Mouse (Mus musculus): Measurements from ENCODE around the gene Birc3. TPM values are rescaled to one million over a fixed set of nuclear protein-coding genes. Genes with fewer than 3 reads are reported as not detected.
"Not testable (repeated sequence)": the region's sequence is repeated elsewhere in the genome, so short reads cannot be mapped to it uniquely, and the experiment has no call there.

Gene Birc3
- polyA plus RNA-seq, 1 experiment from 2014 or later = 4.8 TPM

GRCm38 (mm10) chr9:7866981-7867380 is 6.0 kb downstream of the Birc3 start:
- not testable (repeated sequence) for H3K4me2 ChIP-seq; H3K9me3 ChIP-seq (replicated peaks); H3K9ac ChIP-seq; H3K27me3 ChIP-seq; ATAC-seq (ENCODE audit: low read depth); DNase-seq; H3K4me3 ChIP-seq (replicated peaks); H3K27ac ChIP-seq
- H3K36me3 ChIP-seq = peaks cover 18% of the 10 kb centered on the region
- peaks cover 29% of the 10 kb centered on the region for H3K4me1 ChIP-seq (replicated peaks)
- 65% methylated on average over 2 of the region's 2 CpGs for WGBS (ENCODE audit: insufficient replicate concordance)

- ATAC-seq (ENCODE audit: low read depth) (no peak), DNase-seq (no peak)
- no peaks in the 10 kb centered on the region for H3K27me3 ChIP-seq
- no peak overlapping the region for H3K9ac ChIP-seq
- H3K4me2 ChIP-seq = no peak overlapping the region
- no peak overlapping the region for H3K27ac ChIP-seq
- H3K4me3 ChIP-seq (replicated peaks) = no peak overlapping the region
- H3K36me3 ChIP-seq = peaks cover 12% of the 10 kb centered on the region; the same call in 1 of the 2 replicates
- no peaks in the 10 kb centered on the region for H3K4me1 ChIP-seq (replicated peaks)
- H3K9me3 ChIP-seq (replicated peaks) = no peaks in the 10 kb centered on the region
- 74% methylated on average over 5 of the region's 5 CpGs for WGBS (ENCODE audit: insufficient replicate concordance)
Measured at GRCm38 (mm10) chr9:7860976-7861375, 12.0 kb downstream of the Birc3 start.

DNA sequence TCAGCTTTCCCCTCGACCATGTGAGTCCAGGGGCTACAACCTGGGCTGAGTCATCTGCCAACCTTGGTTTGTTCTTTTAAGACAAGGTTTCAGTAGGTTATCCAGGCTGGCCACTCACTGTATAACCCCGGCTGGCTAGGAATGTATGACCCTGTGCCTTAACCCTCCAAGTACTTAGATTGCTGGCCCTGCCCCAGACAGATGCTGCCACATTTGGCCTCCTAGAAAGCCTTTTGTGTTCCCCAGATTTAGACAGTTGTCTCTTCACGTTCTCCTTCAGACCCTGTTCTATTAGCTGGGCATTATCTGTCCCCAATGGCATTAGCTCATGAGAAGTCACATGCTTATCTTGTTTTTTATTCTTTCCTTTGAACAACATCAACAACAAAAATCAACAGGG is 17.1 kb downstream of the Birc3 start:
- WGBS (ENCODE audit: insufficient replicate concordance) = 46% methylated on average over 3 of the region's 3 CpGs
- DNase-seq = no peak
- no peak overlapping the region for H3K4me2 ChIP-seq
- H3K9me3 ChIP-seq (replicated peaks) = no peaks in the 10 kb centered on the region
- no peak overlapping the region for H3K4me3 ChIP-seq (replicated peaks)
- no peak for ATAC-seq (ENCODE audit: low read depth)
- peaks cover 21% of the 10 kb centered on the region; the same call in 1 of the 2 replicates for H3K36me3 ChIP-seq
- no peak overlapping the region for H3K27ac ChIP-seq
- no peak overlapping the region for H3K9ac ChIP-seq
- H3K4me1 ChIP-seq (replicated peaks) = 0 out of 2 replicates have a peak, but pooled peaks cover 3% of the 10 kb centered on the region
- H3K27me3 ChIP-seq = no peaks in the 10 kb centered on the region

- Histone ChIP-seq H3K36me3 (peaks cover 19% of the 10 kb centered on the region; the same call in 1 of the 2 replicates), H3K27me3 (no peaks in the 10 kb centered on the region), H3K9me3 (replicated peaks) (no peaks in the 10 kb centered on the region), H3K4me1 (replicated peaks) (0 out of 2 replicates have a peak, but pooled peaks cover 3% of the 10 kb centered on the region), H3K4me2 (no peak overlapping the region), H3K27ac (no peak overlapping the region), H3K9ac (no peak overlapping the region), H3K4me3 (replicated peaks) (no peak overlapping the region)
- peak; percentile 39; the same call in 1 of the 2 replicates for ATAC-seq (ENCODE audit: low read depth)
- 42% methylated on average over 1 of the region's 1 CpGs for WGBS (ENCODE audit: insufficient replicate concordance)
- DNase-seq = no peak
Measured at GRCm38 (mm10) chr9:7855374-7855773, 17.6 kb downstream of the Birc3 start.

DNA sequence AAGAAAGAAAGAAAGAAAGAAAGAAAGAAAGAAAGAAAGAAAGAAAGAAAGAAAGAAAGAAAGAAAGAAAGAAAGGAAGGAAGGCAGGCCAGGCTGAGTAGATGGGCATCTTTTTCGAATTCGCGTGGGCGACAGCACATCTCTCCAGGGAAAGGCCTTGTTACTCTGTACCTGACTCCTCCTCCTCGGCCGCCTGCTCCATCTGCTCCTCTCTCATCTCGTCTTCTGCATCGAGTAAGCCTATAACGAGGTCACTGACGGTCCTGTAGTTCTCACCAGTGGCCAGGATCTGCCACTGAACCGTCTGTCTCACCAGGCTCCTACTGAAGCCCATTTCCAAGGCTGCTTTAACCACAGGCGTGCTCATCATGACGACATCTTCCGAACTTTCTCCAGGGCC is 18.8 kb downstream of the Birc3 start:
- H3K9me3 ChIP-seq (replicated peaks); DNase-seq; H3K4me2 ChIP-seq; H3K4me1 ChIP-seq (replicated peaks); H3K4me3 ChIP-seq (replicated peaks); H3K27ac ChIP-seq; H3K9ac ChIP-seq; H3K27me3 ChIP-seq; ATAC-seq (ENCODE audit: low read depth): not testable (repeated sequence)
- 82% methylated on average over 14 of the region's 14 CpGs for WGBS (ENCODE audit: insufficient replicate concordance)
- peaks cover 19% of the 10 kb centered on the region; the same call in 1 of the 2 replicates for H3K36me3 ChIP-seq

DNA sequence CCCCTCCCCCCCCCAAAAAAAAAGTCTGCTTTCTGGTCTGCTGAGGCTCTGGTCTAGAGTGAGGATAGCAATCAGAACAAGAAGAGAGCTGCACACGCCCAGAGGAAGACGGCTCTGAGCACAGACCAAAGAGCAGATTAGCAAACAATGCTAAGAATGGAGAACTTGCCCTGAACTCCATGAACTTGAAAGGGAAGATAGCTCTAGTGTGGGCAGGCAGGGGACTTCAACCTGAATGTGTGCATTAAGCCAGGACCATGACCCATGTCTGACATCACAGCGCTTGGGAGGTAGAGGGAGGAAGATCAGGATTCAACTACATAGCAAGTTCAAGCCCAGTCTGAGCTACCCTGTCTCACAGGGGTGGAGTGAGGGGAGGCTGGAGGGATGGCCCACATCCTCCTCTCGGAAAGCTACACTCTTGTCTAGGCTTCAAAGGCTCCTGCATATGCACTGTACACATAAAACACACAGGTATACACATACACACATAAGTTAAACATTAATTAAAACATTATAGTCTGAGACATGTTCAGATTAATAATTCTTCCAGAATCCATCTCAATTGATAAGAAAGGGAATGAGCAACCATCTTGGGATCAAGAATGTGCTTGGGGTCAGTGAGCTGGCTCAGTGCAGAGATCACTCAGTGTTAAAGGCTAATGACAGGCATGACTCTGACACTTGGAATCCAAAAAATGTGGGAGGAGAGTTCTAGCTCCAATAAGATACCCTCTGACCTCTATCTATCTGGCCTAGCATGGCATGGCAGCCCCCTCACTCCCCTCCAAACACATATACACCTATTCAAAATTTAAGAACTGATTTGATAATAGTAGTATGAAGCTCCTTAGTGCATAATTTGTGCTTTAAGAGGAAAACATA is 20.4 kb downstream of the Birc3 start:
- Histone ChIP-seq H3K9ac (no peak overlapping the region), H3K27me3 (no peaks in the 10 kb centered on the region), H3K4me2 (no peak overlapping the region), H3K4me3 (replicated peaks) (no peak overlapping the region), H3K4me1 (replicated peaks) (0 out of 2 replicates have a peak, but pooled peaks cover 3% of the 10 kb centered on the region), H3K27ac (no peak overlapping the region), H3K9me3 (replicated peaks) (no peaks in the 10 kb centered on the region), H3K36me3 (peaks cover 29% of the 10 kb centered on the region)
- DNase-seq (no peak), ATAC-seq (ENCODE audit: low read depth) (0 out of 2 replicates have a peak, but pooled peaks have one; percentile 7)
- 53% methylated on average over 4 of the region's 4 CpGs for WGBS (ENCODE audit: insufficient replicate concordance)

GRCm38 (mm10) chr9:7851841-7852240 is 21.1 kb downstream of the Birc3 start:
- Histone ChIP-seq H3K27ac (no peak overlapping the region), H3K4me1 (replicated peaks) (0 out of 2 replicates have a peak, but pooled peaks cover 3% of the 10 kb centered on the region), H3K4me3 (replicated peaks) (no peak overlapping the region), H3K9me3 (replicated peaks) (no peaks in the 10 kb centered on the region), H3K4me2 (no peak overlapping the region), H3K9ac (no peak overlapping the region), H3K27me3 (no peaks in the 10 kb centered on the region), H3K36me3 (peaks cover 30% of the 10 kb centered on the region)
- 76% methylated on average over 8 of the region's 8 CpGs for WGBS (ENCODE audit: insufficient replicate concordance)
- ATAC-seq (ENCODE audit: low read depth) = no peak
- DNase-seq = no peak

DNA sequence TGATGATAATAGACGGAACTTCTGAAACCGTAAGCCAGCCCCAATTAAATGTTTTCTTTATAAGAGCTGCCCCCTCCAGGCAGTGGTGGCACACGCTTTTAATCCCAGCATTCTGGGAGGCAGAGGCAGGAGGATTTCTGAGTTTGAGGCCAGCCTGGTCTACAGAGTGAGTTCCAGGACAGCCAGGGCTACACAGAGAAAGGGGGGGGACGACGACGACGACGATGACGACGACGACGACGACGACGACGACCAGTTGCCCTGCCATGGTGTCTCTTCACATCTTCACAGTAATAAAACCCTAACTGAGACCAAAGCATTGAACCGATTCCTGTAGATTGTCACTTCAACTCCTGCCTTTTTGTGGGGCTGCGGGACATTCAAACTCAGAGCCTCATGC is 24.8 kb downstream of the Birc3 start:
- WGBS (ENCODE audit: insufficient replicate concordance) = 84% methylated on average over 18 of the region's 18 CpGs
- Histone ChIP-seq H3K36me3 (peaks cover 24% of the 10 kb centered on the region), H3K4me1 (replicated peaks) (0 out of 2 replicates have a peak, but pooled peaks cover 3% of the 10 kb centered on the region), H3K9me3 (replicated peaks) (no peaks in the 10 kb centered on the region), H3K27ac (no peak overlapping the region), H3K4me2 (no peak overlapping the region), H3K9ac (no peak overlapping the region), H3K4me3 (replicated peaks) (no peak overlapping the region), H3K27me3 (no peaks in the 10 kb centered on the region)
- DNase-seq (no peak), ATAC-seq (ENCODE audit: low read depth) (no peak)

- H3K9me3 ChIP-seq (replicated peaks) = no peaks in the 10 kb centered on the region
- H3K4me3 ChIP-seq (replicated peaks) = no peak overlapping the region
- DNase-seq (no peak), ATAC-seq (ENCODE audit: low read depth) (no peak)
- 71% methylated on average over 1 of the region's 1 CpGs for WGBS (ENCODE audit: insufficient replicate concordance)
- no peak overlapping the region for H3K27ac ChIP-seq
- H3K4me2 ChIP-seq = no peak overlapping the region
- no peaks in the 10 kb centered on the region for H3K27me3 ChIP-seq
- peaks cover 19% of the 10 kb centered on the region for H3K36me3 ChIP-seq
- H3K4me1 ChIP-seq (replicated peaks) = no peaks in the 10 kb centered on the region
- H3K9ac ChIP-seq = no peak overlapping the region
Measured at GRCm38 (mm10) chr9:7846667-7847199, 26.3 kb downstream of the Birc3 start.

DNA sequence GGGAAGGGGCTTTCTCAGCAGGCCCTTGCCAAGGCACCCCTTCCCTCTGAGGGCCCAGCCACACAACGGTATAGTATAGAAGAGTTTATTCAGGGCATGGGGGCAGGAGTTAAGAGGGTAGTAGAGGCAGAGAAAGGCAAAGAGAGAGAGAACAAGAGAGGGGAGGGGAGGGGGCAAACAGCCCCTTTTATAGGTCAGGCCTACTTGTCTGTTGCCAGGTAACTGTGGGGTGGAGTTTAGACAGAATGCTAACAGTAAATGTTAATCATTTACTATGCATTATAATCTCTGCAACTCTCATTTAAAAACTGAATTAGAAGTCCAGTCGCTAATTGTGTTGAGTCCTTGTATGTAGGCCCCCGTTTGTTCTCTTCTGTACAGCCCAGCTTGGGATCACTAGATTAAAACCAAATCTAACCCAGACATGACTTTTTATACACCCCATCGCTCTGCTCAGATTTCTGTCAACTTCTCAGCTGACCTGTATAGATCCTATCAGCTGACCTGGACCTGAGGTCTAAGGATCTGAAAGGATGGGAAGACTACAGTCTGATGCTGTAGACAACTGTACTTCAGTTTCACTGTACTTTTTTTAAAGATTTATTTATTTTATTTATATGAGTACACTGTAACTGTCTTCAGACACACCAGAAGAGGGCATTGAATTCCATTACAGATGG is 27.6 kb downstream of the Birc3 start:
- no peak for ATAC-seq (ENCODE audit: low read depth)

DNA sequence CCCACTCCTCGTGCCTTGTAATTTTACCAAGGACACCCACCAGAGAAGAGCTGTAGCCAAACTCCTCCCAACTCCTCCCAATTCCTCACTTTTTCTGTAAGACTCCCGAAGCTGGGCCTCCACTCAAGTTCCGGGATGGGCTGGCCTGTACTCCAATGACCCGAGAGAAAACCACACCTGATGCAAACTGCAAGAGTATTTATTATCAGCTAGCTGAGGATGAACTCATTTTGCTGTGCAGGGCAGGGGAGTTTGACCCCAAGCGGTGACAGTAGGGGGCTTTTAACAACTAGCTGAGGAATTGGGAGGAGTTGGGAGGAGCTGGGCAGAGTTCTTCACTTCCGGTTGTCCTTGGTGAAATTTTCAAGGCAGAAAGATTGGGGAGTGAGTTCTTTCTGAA is 31.8 kb downstream of the Birc3 start:
- ATAC-seq (ENCODE audit: low read depth) = no peak
- DNase-seq = no peak
- Histone ChIP-seq H3K27me3 (no peaks in the 10 kb centered on the region), H3K4me2 (no peak overlapping the region), H3K4me3 (replicated peaks) (no peak overlapping the region), H3K36me3 (no peaks in the 10 kb centered on the region), H3K4me1 (replicated peaks) (peaks cover 9% of the 10 kb centered on the region), H3K9ac (no peak overlapping the region), H3K27ac (no peak overlapping the region), H3K9me3 (replicated peaks) (no peaks in the 10 kb centered on the region)
- WGBS (ENCODE audit: insufficient replicate concordance) = 72% methylated on average over 6 of the region's 6 CpGs

More for the DNA sequence above, 27.6 kb downstream of the Birc3 start:
- Histone ChIP-seq H3K4me3 (replicated peaks) (no peak overlapping the region), H3K27ac (no peak overlapping the region), H3K27me3 (no peaks in the 10 kb centered on the region), H3K36me3 (peaks cover 15% of the 10 kb centered on the region), H3K9me3 (replicated peaks) (no peaks in the 10 kb centered on the region), H3K9ac (no peak overlapping the region), H3K4me2 (no peak overlapping the region), H3K4me1 (replicated peaks) (no peaks in the 10 kb centered on the region)
- 61% methylated on average over 4 of the region's 4 CpGs for WGBS (ENCODE audit: insufficient replicate concordance)
- no peak for DNase-seq

Measured in liver, embryonic 13.5 days (tissue).